12 mouse cellular contexts compared by ENCODE assay signal in the genomic region with DNA sequence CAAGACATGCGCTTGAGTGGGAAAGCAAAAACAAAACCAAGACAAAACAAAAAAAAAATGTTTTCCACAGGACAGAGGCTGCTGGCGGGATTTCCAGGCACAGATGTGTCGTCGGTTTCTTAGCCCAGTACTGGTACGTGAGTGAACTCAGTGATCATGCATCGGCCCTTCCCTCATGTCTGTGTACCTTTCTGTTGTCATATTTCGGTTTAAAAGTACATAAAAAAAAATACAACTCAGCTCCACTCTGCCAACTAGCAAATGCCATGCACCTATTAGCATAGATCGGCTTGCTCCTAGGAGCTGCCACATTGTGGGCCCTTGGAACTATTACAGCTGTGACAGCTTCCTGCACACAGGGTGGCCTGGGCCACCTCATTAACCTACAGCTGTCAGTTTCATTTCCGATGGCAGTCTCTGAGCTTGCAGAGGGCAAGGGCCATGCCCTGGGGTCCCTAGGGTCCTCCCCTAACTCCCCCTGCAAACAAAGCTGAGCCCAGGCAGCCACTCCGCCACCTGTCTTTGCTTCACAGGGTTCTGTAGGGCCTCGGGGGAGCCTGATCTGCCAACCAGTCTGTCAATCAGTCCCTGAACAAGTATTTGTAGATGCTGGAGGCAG. TPM values are rescaled to one million over a fixed set of nuclear protein-coding genes. Genes with fewer than 3 reads are reported as not detected.
DNase-seq lines count a peak whose midpoint lies in the region; ATAC-seq and TF ChIP-seq lines count a peak whose summit lies in the region.
"Had no signal": no experiment of that assay in that cellular context is flagged by ENCODE, and none has a peak within 500 bp of the region (broad histone marks: within the 10 kb centered on the region; RNA-seq: fewer than 3 reads in every experiment).

No protein-coding gene starts in this region.

- no peaks in the 10 kb centered on the region for H3K9me3 ChIP-seq in midbrain, embryonic 10.5 days (replicated peaks)
- H3K9me3 ChIP-seq in midbrain, postnatal 0 days (ENCODE audit: low read length), result no peaks in the 10 kb centered on the region
- H3K9me3 ChIP-seq in midbrain, embryonic 11.5 days (ENCODE audit: control insufficient read depth, low read length), result no peaks in the 10 kb centered on the region
- H3K9me3 ChIP-seq: stomach, embryonic 15.5 days had no signal

- WGBS in midbrain, embryonic 10.5 days, result 45% methylated on average over 11 of the region's 11 CpGs
- 47% methylated on average over 11 of the region's 11 CpGs for WGBS in midbrain, postnatal 0 days
- WGBS in midbrain, embryonic 11.5 days, result 48% methylated on average over 11 of the region's 11 CpGs

- peaks cover 5% of the 10 kb centered on the region for H3K36me3 ChIP-seq in midbrain, embryonic 10.5 days
- H3K36me3 ChIP-seq in midbrain, postnatal 0 days (ENCODE audit: insufficient read depth, low read length), result peaks cover 4% of the 10 kb centered on the region; the same call in 1 of the 2 replicates
- H3K36me3 ChIP-seq in midbrain, embryonic 11.5 days (ENCODE audit: control insufficient read depth, insufficient read depth, low read length), result no peaks in the 10 kb centered on the region
- H3K36me3 ChIP-seq: stomach, embryonic 15.5 days had no signal

- peaks cover 65% of the 10 kb centered on the region for H3K4me1 ChIP-seq in midbrain, embryonic 10.5 days
- H3K4me1 ChIP-seq in midbrain, postnatal 0 days (ENCODE audit: insufficient read depth, low read length), result 0 out of 2 replicates have a peak, but pooled peaks cover 4% of the 10 kb centered on the region
- H3K4me1 ChIP-seq in midbrain, embryonic 11.5 days (ENCODE audit: control insufficient read depth, insufficient read depth, low read length), result peaks cover 23% of the 10 kb centered on the region
- H3K4me1 ChIP-seq: stomach, embryonic 15.5 days had no signal

- H3K9ac ChIP-seq in midbrain, postnatal 0 days (replicated peaks; ENCODE audit: low read length, poor library complexity, severe bottlenecking), result no peak overlapping the region
- H3K9ac ChIP-seq in midbrain, embryonic 11.5 days (ENCODE audit: low read length), result no peak overlapping the region
- H3K9ac ChIP-seq: stomach, embryonic 15.5 days had no signal

- H3K27me3 ChIP-seq in midbrain, embryonic 10.5 days (ENCODE audit: low read depth, poor library complexity, severe bottlenecking), result peaks cover 76% of the 10 kb centered on the region
- no peaks in the 10 kb centered on the region for H3K27me3 ChIP-seq in midbrain, postnatal 0 days (ENCODE audit: insufficient read depth, low read length)
- peaks cover 12% of the 10 kb centered on the region for H3K27me3 ChIP-seq in midbrain, embryonic 11.5 days (ENCODE audit: control insufficient read depth, insufficient read depth, low read length)

- H3K27ac ChIP-seq in midbrain, embryonic 10.5 days (replicated peaks), result peak overlapping the region; percentile 19; the same call in 1 of the 2 replicates
- H3K27ac ChIP-seq in midbrain, postnatal 0 days (ENCODE audit: low read depth, low read length), result no peak overlapping the region
- no peak overlapping the region for H3K27ac ChIP-seq in midbrain, embryonic 11.5 days (ENCODE audit: low read depth, low read length)
- H3K27ac ChIP-seq: stomach, embryonic 15.5 days had no signal

- no peak overlapping the region for H3K4me3 ChIP-seq in midbrain, embryonic 10.5 days
- no peak overlapping the region for H3K4me3 ChIP-seq in midbrain, postnatal 0 days (ENCODE audit: low read depth, low read length)
- no peak overlapping the region for H3K4me3 ChIP-seq in midbrain, embryonic 11.5 days (ENCODE audit: low read depth, low read length)
- H3K4me3 ChIP-seq: stomach, embryonic 15.5 days had no signal

- TF ChIP-seq CTCF in midbrain, postnatal 0 days (IDR thresholded peaks at IDR 0.05), result no peak

- DNase-seq in adrenal gland, postnatal 14 days, result peak; percentile 39
- DNase-seq in adrenal gland, postnatal 25 days, result no peak
- DNase-seq in midbrain, embryonic 10.5 days (ENCODE audit: low spot score), result peak; percentile 77
- DNase-seq in midbrain, postnatal 0 days (ENCODE audit: low spot score), result no peak
- DNase-seq in midbrain, embryonic 11.5 days (ENCODE audit: low spot score, missing footprints), result peak; percentile 86
- peak; percentile 87 to 90 for DNase-seq in spleen, postnatal 36 days (ENCODE audit: low spot score in 2 of 2)
- DNase-seq in testis, postnatal 14 days (ENCODE audit: low spot score), result no peak
- DNase-seq: cerebellum, adult 18-20 months; gastrocnemius, postnatal 14 days; liver had no signal

- H3K4me2 ChIP-seq in midbrain, postnatal 0 days (ENCODE audit: low read depth, low read length, poor library complexity, severe bottlenecking), result no peak overlapping the region
- no peak overlapping the region for H3K4me2 ChIP-seq in midbrain, embryonic 11.5 days
- H3K4me2 ChIP-seq: stomach, embryonic 15.5 days had no signal

- ATAC-seq in midbrain, postnatal 0 days (ENCODE audit: low FRiP score), result no peak
- peak; percentile 84 for ATAC-seq in midbrain, embryonic 11.5 days (ENCODE audit: low FRiP score)
- ATAC-seq in granulocyte monocyte progenitor cell, adult 5-6 weeks (replicated peaks; ENCODE audit: poor library complexity, severe bottlenecking), result no peak

RNA-seq across cellular contexts. Expression of a gene that starts 33.5 kb away (rescaled TPM):
- total RNA-seq in adrenal gland, postnatal 14 days (2021), result 12.0 and 12.9 TPM in 2 replicates
- total RNA-seq in adrenal gland, postnatal 25 days (2021), result 14.9 and 17.7 TPM in 2 replicates
- polyA plus RNA-seq in midbrain, embryonic 10.5 days (2016; fragmentation: Nextera tagmentation; extraction: Ambion mirVana), result 2.4 and 2.8 TPM in 2 replicates
- total RNA-seq in midbrain, postnatal 0 days (2014; rRNA removed), result 6.4 and 6.8 TPM in 2 replicates
- polyA plus RNA-seq in midbrain, postnatal 0 days (2015; fragmentation: Nextera tagmentation; extraction: Ambion mirVana), result 1.1 TPM in 2 replicates
- 4.8 and 4.9 TPM in 2 replicates for polyA plus RNA-seq in midbrain, embryonic 11.5 days (2014; fragmentation: Nextera tagmentation; extraction: Ambion mirVana)
- total RNA-seq in granulocyte monocyte progenitor cell, adult 5-6 weeks (2014; fragmentation: Nextera tagmentation), result 8.7 and 10.5 TPM in 2 replicates
- 8.5 and 9.0 TPM in 2 replicates for total RNA-seq in granulocyte monocyte progenitor cell, adult 5-6 weeks (2017)

Comparison
In these comparisons a context has a peak if more than half of its experiments do, and no peak if none do; other contexts are left out.
1. DNase-seq: peak in adrenal gland, postnatal 14 days (single experiment), midbrain, embryonic 10.5 days (single experiment), midbrain, embryonic 11.5 days (single experiment) and spleen, postnatal 36 days (2 of 2); none in adrenal gland, postnatal 25 days (single experiment), midbrain, postnatal 0 days (single experiment) and testis, postnatal 14 days (single experiment).